ENCODE assay signal across 33 mouse cellular contexts in the genomic region with DNA sequence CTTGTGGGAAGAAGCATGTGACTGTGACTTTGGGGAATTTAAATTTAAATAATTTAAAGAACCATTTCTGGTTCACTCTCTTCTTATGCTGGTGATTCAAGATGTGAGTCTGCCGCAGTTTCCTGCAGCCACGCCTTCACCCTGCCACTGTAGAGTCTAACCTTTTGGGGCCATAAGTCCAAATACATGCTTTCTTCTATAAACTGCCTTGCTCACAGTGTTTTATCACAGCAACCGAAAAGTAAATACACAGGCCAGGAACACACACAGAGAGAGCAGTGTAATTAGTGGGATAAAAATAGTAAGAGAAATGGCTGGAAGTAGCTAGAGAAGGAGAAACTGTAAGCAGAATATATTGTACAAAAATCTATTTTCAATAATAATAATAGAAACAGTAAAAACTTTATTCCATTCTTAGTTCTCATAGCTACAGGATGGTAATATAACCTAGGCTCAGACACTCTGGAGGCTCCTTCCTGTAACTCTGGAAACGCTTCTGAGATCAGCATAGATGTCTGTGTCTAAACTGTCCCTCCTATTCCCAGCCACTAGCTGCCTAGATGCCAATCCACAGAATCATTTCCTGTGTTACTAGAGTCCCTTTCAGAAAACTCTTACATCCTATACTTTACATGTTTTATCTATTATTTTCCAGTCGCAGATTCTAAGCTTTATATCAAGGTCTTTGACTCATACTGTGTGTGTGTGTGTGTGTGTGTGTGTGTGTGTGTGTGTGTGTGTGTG. TPM values are rescaled to one million over a fixed set of nuclear protein-coding genes. Genes with fewer than 3 reads are reported as not detected.
DNase-seq lines count a peak whose midpoint lies in the region; ATAC-seq and TF ChIP-seq lines count a peak whose summit lies in the region.
"Had no signal": no experiment of that assay in that cellular context is flagged by ENCODE, and none has a peak within 500 bp of the region (broad histone marks: within the 10 kb centered on the region; RNA-seq: fewer than 3 reads in every experiment).

No protein-coding gene starts in this region.

- H3K27ac ChIP-seq in heart, embryonic 13.5 days (replicated peaks), result peak overlapping the region; percentile 69
- H3K27ac ChIP-seq in limb, embryonic 14.5 days (replicated peaks; ENCODE audit: low read depth, low read length), result 0 out of 2 replicates have a peak overlapping the region, but pooled peaks have one; percentile 28
- H3K27ac ChIP-seq in limb, embryonic 10.5 days, result no peak overlapping the region
- peak overlapping the region; percentile 86 for H3K27ac ChIP-seq in embryonic fibroblast, embryonic 13.5 days (ENCODE audit: insufficient read depth, low read length)
- H3K27ac ChIP-seq in stomach, embryonic 15.5 days, result peak overlapping the region; percentile 44; the same call in 1 of the 2 replicates
- H3K27ac ChIP-seq: gastrocnemius, adult 2 months; hindbrain, embryonic 10.5 days; hindbrain, embryonic 15.5 days; kidney, postnatal 0 days; liver, embryonic 14.5 days; midbrain, embryonic 12.5 days; neural tube, embryonic 13.5 days had no signal

- H3K4me1 ChIP-seq in heart, embryonic 13.5 days, result peaks cover 21% of the 10 kb centered on the region
- peaks cover 7% of the 10 kb centered on the region; the same call in 1 of the 2 replicates for H3K4me1 ChIP-seq in limb, embryonic 14.5 days (ENCODE audit: control insufficient read depth, insufficient read depth, low read length)
- peaks cover 11% of the 10 kb centered on the region; the same call in 1 of the 2 replicates for H3K4me1 ChIP-seq in limb, embryonic 10.5 days
- H3K4me1 ChIP-seq in embryonic fibroblast, embryonic 13.5 days (ENCODE audit: control insufficient read depth, insufficient read depth, low read length), result peaks cover 8% of the 10 kb centered on the region
- H3K4me1 ChIP-seq in stomach, embryonic 15.5 days, result peaks cover 15% of the 10 kb centered on the region; the same call in 1 of the 2 replicates
- H3K4me1 ChIP-seq: hindbrain, embryonic 10.5 days; hindbrain, embryonic 15.5 days; midbrain, embryonic 12.5 days had no signal

- 49% methylated on average over 5 of the region's 5 CpGs for WGBS in heart, embryonic 13.5 days
- WGBS in limb, embryonic 14.5 days, result 66% methylated on average over 5 of the region's 5 CpGs
- WGBS in limb, embryonic 10.5 days, result 86% methylated on average over 5 of the region's 5 CpGs
- WGBS in stomach, embryonic 15.5 days, result 42% methylated on average over 5 of the region's 5 CpGs

- no peak for TF ChIP-seq CTCF in embryonic fibroblast, embryonic 13.5 days (IDR thresholded peaks at IDR 0.05; ENCODE audit: borderline replicate concordance, insufficient read depth, low read length)

- H3K27me3 ChIP-seq in heart, embryonic 13.5 days (replicated peaks), result no peaks in the 10 kb centered on the region
- H3K27me3 ChIP-seq in limb, embryonic 14.5 days (ENCODE audit: control insufficient read depth, insufficient read depth, low read length), result no peaks in the 10 kb centered on the region
- no peaks in the 10 kb centered on the region for H3K27me3 ChIP-seq in limb, embryonic 10.5 days (ENCODE audit: low read depth, poor library complexity, severe bottlenecking)
- H3K27me3 ChIP-seq in stomach, embryonic 15.5 days (replicated peaks), result no peaks in the 10 kb centered on the region
- H3K27me3 ChIP-seq: CH12.LX; hindbrain, embryonic 15.5 days; megakaryocyte, embryonic 14.5 days; midbrain, embryonic 12.5 days; neural tube, embryonic 13.5 days had no signal

- H3K4me2 ChIP-seq in heart, embryonic 13.5 days, result no peak overlapping the region
- no peak overlapping the region for H3K4me2 ChIP-seq in limb, embryonic 14.5 days (replicated peaks; ENCODE audit: low read depth, low read length, severe bottlenecking)
- no peak overlapping the region for H3K4me2 ChIP-seq in stomach, embryonic 15.5 days
- H3K4me2 ChIP-seq: hindbrain, embryonic 15.5 days; midbrain, embryonic 12.5 days; neural tube, embryonic 13.5 days had no signal

- ATAC-seq in heart, embryonic 13.5 days (ENCODE audit: extremely low read depth, insufficient number of reproducible peaks, low FRiP score, low TSS enrichment), result no peak
- no peak for ATAC-seq in limb, embryonic 14.5 days (ENCODE audit: low FRiP score, low read depth)
- peak; percentile 79 for ATAC-seq in stomach, embryonic 15.5 days (ENCODE audit: insufficient read depth, low FRiP score, low read depth)
- ATAC-seq: activated CD4-positive, CD25-positive, alpha-beta regulatory T cell, adult 4 months; forebrain, embryonic 14.5 days; inflammation-experienced regulatory T-cells, adult 6 months had no signal

- DNase-seq in heart, adult 8-10 months (ENCODE audit: low spot score), result no peak
- DNase-seq in limb, embryonic 14.5 days (ENCODE audit: low spot score), result no peak
- DNase-seq in limb, embryonic 10.5 days (ENCODE audit: low spot score), result no peak
- no peak for DNase-seq in adrenal gland, postnatal 10 days
- no peak for DNase-seq in frontal cortex, adult 2 months (ENCODE audit: extremely low spot score in 1 of 2, low spot score in 1 of 2)
- DNase-seq: adrenal gland, adult 2 months; cerebellum, adult 2 months; cerebellum, postnatal 14 days; gastrocnemius, adult 2 months; heart, postnatal 10 days; kidney, adult 8-10 months; kidney, postnatal 4 days; left cerebral cortex, postnatal 4 days; liver; lung, adult 2 months; lung, postnatal 36 days; thymus, adult 2 months; thymus, postnatal 36 days had no signal

- H3K4me3 ChIP-seq in heart, embryonic 13.5 days, result no peak overlapping the region
- H3K4me3 ChIP-seq in limb, embryonic 14.5 days (replicated peaks; ENCODE audit: low read length), result no peak overlapping the region
- H3K4me3 ChIP-seq in limb, embryonic 10.5 days, result no peak overlapping the region
- no peak overlapping the region for H3K4me3 ChIP-seq in embryonic fibroblast, embryonic 13.5 days (ENCODE audit: insufficient read depth, low read length)
- no peak overlapping the region for H3K4me3 ChIP-seq in stomach, embryonic 15.5 days (replicated peaks)
- H3K4me3 ChIP-seq: gastrocnemius, adult 2 months; hindbrain, embryonic 10.5 days; hindbrain, embryonic 15.5 days; megakaryocyte, embryonic 14.5 days; midbrain, embryonic 12.5 days; myocyte; neural tube, embryonic 13.5 days had no signal

- TF ChIP-seq POLR2A in limb, embryonic 14.5 days (IDR thresholded peaks at IDR 0.05; ENCODE audit: borderline replicate concordance, extremely low read depth, insufficient read depth, insufficient read length), result no peak
- TF ChIP-seq POLR2A in embryonic fibroblast, embryonic 13.5 days (IDR thresholded peaks at IDR 0.05; ENCODE audit: low read depth, low read length), result no peak

- H3K36me3 ChIP-seq in heart, embryonic 13.5 days, result no peaks in the 10 kb centered on the region
- H3K36me3 ChIP-seq in limb, embryonic 14.5 days (ENCODE audit: control insufficient read depth, insufficient read depth, low read length), result no peaks in the 10 kb centered on the region
- H3K36me3 ChIP-seq in limb, embryonic 10.5 days, result no peaks in the 10 kb centered on the region
- H3K36me3 ChIP-seq in stomach, embryonic 15.5 days, result no peaks in the 10 kb centered on the region
- H3K36me3 ChIP-seq: hindbrain, embryonic 10.5 days; hindbrain, embryonic 15.5 days; midbrain, embryonic 12.5 days; neural tube, embryonic 13.5 days had no signal

- H3K9ac ChIP-seq in heart, embryonic 13.5 days, result no peak overlapping the region
- no peak overlapping the region for H3K9ac ChIP-seq in limb, embryonic 14.5 days (ENCODE audit: low read depth, low read length, severe bottlenecking)
- H3K9ac ChIP-seq in stomach, embryonic 15.5 days, result no peak overlapping the region
- H3K9ac ChIP-seq: hindbrain, embryonic 15.5 days; liver, embryonic 14.5 days; midbrain, embryonic 12.5 days; neural tube, embryonic 13.5 days had no signal

- no peaks in the 10 kb centered on the region for H3K9me3 ChIP-seq in heart, embryonic 13.5 days
- no peaks in the 10 kb centered on the region for H3K9me3 ChIP-seq in limb, embryonic 14.5 days (ENCODE audit: control insufficient read depth, low read length)
- H3K9me3 ChIP-seq in limb, embryonic 10.5 days (replicated peaks), result no peaks in the 10 kb centered on the region
- H3K9me3 ChIP-seq in stomach, embryonic 15.5 days, result no peaks in the 10 kb centered on the region
- H3K9me3 ChIP-seq: hindbrain, embryonic 10.5 days; hindbrain, embryonic 15.5 days; megakaryocyte, embryonic 14.5 days; midbrain, embryonic 12.5 days; neural tube, embryonic 13.5 days had no signal

RNA-seq across cellular contexts. Expression of gene Itm2b, which starts 9.3 kb away (rescaled TPM):
- polyA plus RNA-seq in heart, embryonic 13.5 days (2015; fragmentation: Nextera tagmentation; extraction: Ambion mirVana), result 620 and 695 TPM in 2 replicates
- 100 to 1,000 TPM; 747 to 855 (median 798) TPM for total RNA-seq in heart, adult 8-10 months (2022)
- 511 and 533 TPM in 2 replicates for polyA plus RNA-seq in limb, embryonic 14.5 days (2012; rRNA removed)
- polyA plus RNA-seq in limb, embryonic 14.5 days (2014; fragmentation: Nextera tagmentation; extraction: Ambion mirVana), result 971 and 997 TPM in 2 replicates
- 219 and 269 TPM in 2 replicates for polyA plus RNA-seq in limb, embryonic 10.5 days (2016; fragmentation: Nextera tagmentation; extraction: Ambion mirVana)
- polyA plus RNA-seq in embryonic fibroblast, embryonic 13.5 days (2011; ENCODE audit: insufficient read length, low read depth, missing spikeins), result 570 and 658 TPM in 2 replicates
- polyA plus RNA-seq in stomach, embryonic 15.5 days (2015; fragmentation: Nextera tagmentation; extraction: Ambion mirVana), result 866 and 945 TPM in 2 replicates
- 100 to 1,000 TPM; 788 to 894 TPM for total RNA-seq in adrenal gland, postnatal 10 days (2021)
- polyA plus RNA-seq in frontal cortex, adult 2 months (2012; rRNA removed), result 1,263 and 1,284 TPM in 2 replicates
